ENCODE assay signal across 15 mouse cellular contexts in genomic region chr5:3460907-3461306, GRCm38 (mm10).
DNase-seq lines count a peak whose midpoint lies in the region; ATAC-seq and TF ChIP-seq lines count a peak whose summit lies in the region.
"Had no signal": no experiment of that assay in that cellular context is flagged by ENCODE, and none has a peak within 500 bp of the region (broad histone marks: within the 10 kb centered on the region; RNA-seq: fewer than 3 reads in every experiment).

No protein-coding gene starts in this region.

- no peaks in the 10 kb centered on the region for H3K36me3 ChIP-seq in lung, postnatal 0 days (ENCODE audit: insufficient read depth, low read length)
- peaks cover 17 to 41% of the 10 kb centered on the region in 2 experiments for H3K36me3 ChIP-seq in CH12.LX (replicated peaks in 1 of 2; ENCODE audit: control insufficient read depth in 1 of 2, insufficient read depth in 1 of 2, low read length in 1 of 2)
- H3K36me3 ChIP-seq: embryonic facial prominence, embryonic 15.5 days; intestine, embryonic 15.5 days had no signal

- H3K27ac ChIP-seq in lung, postnatal 0 days (ENCODE audit: low read length) = no peak overlapping the region
- H3K27ac ChIP-seq in CH12.LX (ENCODE audit: insufficient read depth, low read depth) = peak overlapping the region; percentile 83
- H3K27ac ChIP-seq: embryonic facial prominence, embryonic 15.5 days; intestine, embryonic 15.5 days had no signal

- peak; percentile 26 for DNase-seq in lung, postnatal 36 days
- DNase-seq in lung, postnatal 0 days (ENCODE audit: low spot score) = no peak
- DNase-seq in CH12.LX (ENCODE audit: extremely low read depth) = peak; percentile 73
- no peak for DNase-seq in right cerebral cortex, postnatal 4 days
- DNase-seq in layer of hippocampus, adult 11-12 months (ENCODE audit: low spot score) = no peak
- no peak for DNase-seq in cerebellum, postnatal 10 days
- DNase-seq: cerebellum, postnatal 25 days; gastrocnemius, postnatal 36 days; heart, postnatal 10 days; kidney, postnatal 4 days had no signal

- in situ Hi-C loops in CH12.LX (cut with MboI; ENCODE audit: low pct_ligation_motif_present, low pct_unique_long_range_greater_than_20kb, low sequenced_read_pairs) = no loop called here

- H3K4me1 ChIP-seq in lung, postnatal 0 days (ENCODE audit: insufficient read depth, low read depth, low read length) = no peaks in the 10 kb centered on the region; the same call in 1 of the 2 replicates
- H3K4me1 ChIP-seq in CH12.LX (ENCODE audit: control insufficient read depth in 1 of 2, insufficient read depth in 2 of 2) = peaks cover 36 to 68% of the 10 kb centered on the region in 2 experiments

- TF ChIP-seq CTCF in lung, postnatal 0 days (IDR thresholded peaks at IDR 0.05) = no peak
- no peak for TF ChIP-seq CTCF in CH12.LX (conservative IDR thresholded peaks at IDR 0.05 in 1 of 2, IDR thresholded peaks at IDR 0.05 in 1 of 2; ENCODE audit: low read depth in 2 of 2, low read length in 2 of 2)

- H3K9ac ChIP-seq in lung, postnatal 0 days (replicated peaks; ENCODE audit: low read depth) = no peak overlapping the region
- no peak overlapping the region; the same call in 1 of the 2 replicates for H3K9ac ChIP-seq in CH12.LX (ENCODE audit: insufficient read depth, low read depth)
- H3K9ac ChIP-seq: embryonic facial prominence, embryonic 15.5 days; intestine, embryonic 15.5 days had no signal

- peaks cover 57% of the 10 kb centered on the region for H3K79me2 ChIP-seq in CH12.LX (replicated peaks; ENCODE audit: control insufficient read depth, extremely low read depth, insufficient read depth, poor library complexity, severe bottlenecking)

- H3K27me3 ChIP-seq in lung, postnatal 0 days (replicated peaks; ENCODE audit: insufficient read depth, low read length) = no peaks in the 10 kb centered on the region
- H3K27me3 ChIP-seq in CH12.LX (replicated peaks) = no peaks in the 10 kb centered on the region
- H3K27me3 ChIP-seq: embryonic facial prominence, embryonic 15.5 days; intestine, embryonic 15.5 days had no signal

- no peak for TF ChIP-seq EP300 in lung, postnatal 0 days (IDR thresholded peaks at IDR 0.05)
- TF ChIP-seq EP300 in CH12.LX (IDR thresholded peaks at IDR 0.05; ENCODE audit: low read length) = no peak; the same call in 1 of the 2 replicates

- H3K4me2 ChIP-seq in lung, postnatal 0 days (replicated peaks; ENCODE audit: low read depth, low read length) = no peak overlapping the region
- H3K4me2 ChIP-seq in CH12.LX (ENCODE audit: insufficient read depth, low read depth, poor library complexity, severe bottlenecking) = peak overlapping the region; percentile 54; the same call in 1 of the 2 replicates
- H3K4me2 ChIP-seq: embryonic facial prominence, embryonic 15.5 days; intestine, embryonic 15.5 days had no signal

- WGBS in lung, postnatal 0 days = 45% methylated on average over 9 of the region's 9 CpGs

- no peak overlapping the region for H3K4me3 ChIP-seq in lung, postnatal 0 days (ENCODE audit: low read depth, low read length)
- no peak overlapping the region for H3K4me3 ChIP-seq in CH12.LX (replicated peaks in 1 of 3; ENCODE audit: low read depth in 2 of 3, low read length in 2 of 3, poor library complexity in 1 of 3)
- H3K4me3 ChIP-seq: embryonic facial prominence, embryonic 15.5 days; intestine, embryonic 15.5 days had no signal

- ATAC-seq in lung, postnatal 0 days = no peak
- ATAC-seq in hematopoietic stem cell, adult 5-6 weeks (replicated peaks in 1 of 2; ENCODE audit: insufficient read depth in 1 of 2, low FRiP score in 2 of 2, low TSS enrichment in 1 of 2, low read depth in 1 of 2, poor library complexity in 2 of 2, severe bottlenecking in 2 of 2) = peak; percentile 66 to 67
- ATAC-seq in neutrophil, adult 5-6 weeks (ENCODE audit: extremely low read depth, insufficient number of reproducible peaks, low FRiP score, poor library complexity, severe bottlenecking) = peak; percentile 65
- ATAC-seq: forebrain, embryonic 16.5 days; intestine, embryonic 15.5 days had no signal

- dilution Hi-C loops in CH12.LX (cut with MboI; ENCODE audit: extremely low pct_ligation_motif_present, extremely low pct_unique_long_range_greater_than_20kb, low sequenced_read_pairs) = no loop called here

- H3K9me3 ChIP-seq in lung, postnatal 0 days (ENCODE audit: low read length) = no peaks in the 10 kb centered on the region
- H3K9me3 ChIP-seq in CH12.LX (replicated peaks; ENCODE audit: low read length) = no peaks in the 10 kb centered on the region
- H3K9me3 ChIP-seq: embryonic facial prominence, embryonic 15.5 days; intestine, embryonic 15.5 days had no signal

- no peak for TF ChIP-seq RAD21 in CH12.LX (IDR thresholded peaks at IDR 0.05; ENCODE audit: low read depth, low read length)

- TF ChIP-seq POLR2A in CH12.LX (IDR thresholded peaks at IDR 0.05; ENCODE audit: low read depth, low read length) = no peak

TF ChIP-seq in CH12.LX, 34 proteins besides CTCF, POLR2A, EP300 and RAD21:
- TF ChIP-seq ETS1 (conservative IDR thresholded peaks at IDR 0.05; ENCODE audit: low read depth, low read length) (peak; percentile 24; the same call in 1 of the 2 replicates), ELF1 (IDR thresholded peaks at IDR 0.05; ENCODE audit: low read depth, low read length) (no peak), MEF2A (IDR thresholded peaks at IDR 0.05; ENCODE audit: borderline replicate concordance, low read depth, low read length) (peak; percentile 63; the same call in 1 of the 2 replicates), MXI1 (IDR thresholded peaks at IDR 0.05; ENCODE audit: low read depth, low read length) (no peak; the same call in 1 of the 2 replicates), TCF12 (IDR thresholded peaks at IDR 0.05; ENCODE audit: low read depth, low read length) (0 out of 2 replicates have a peak, but pooled peaks have one; percentile 4), IRF4 (IDR thresholded peaks at IDR 0.05; ENCODE audit: low read depth, low read length) (peak; percentile 33; the same call in 1 of the 2 replicates), BHLHE40 (IDR thresholded peaks at IDR 0.05; ENCODE audit: low read depth, low read length) (peak; percentile 47)
TF ChIP-seq in CH12.LX: peak in this region for 5.

Comparison
In these comparisons a context has a peak if more than half of its experiments do, and no peak if none do; other contexts are left out.
1. DNase-seq: peak in lung, postnatal 36 days (single experiment) and CH12.LX (single experiment); none in lung, postnatal 0 days (single experiment), right cerebral cortex, postnatal 4 days (single experiment), layer of hippocampus, adult 11-12 months (single experiment) and cerebellum, postnatal 10 days (0 of 2).